Mouse (Mus musculus): Measurements from ENCODE around the gene Ift172. TPM values are rescaled to one million over a fixed set of nuclear protein-coding genes. Genes with fewer than 3 reads are reported as not detected.

Ift172 gene
- polyA plus RNA-seq (2012; rRNA removed; ENCODE audit: low replicate concordance), result 29.7 and 31.8 TPM in 2 replicates

DNA sequence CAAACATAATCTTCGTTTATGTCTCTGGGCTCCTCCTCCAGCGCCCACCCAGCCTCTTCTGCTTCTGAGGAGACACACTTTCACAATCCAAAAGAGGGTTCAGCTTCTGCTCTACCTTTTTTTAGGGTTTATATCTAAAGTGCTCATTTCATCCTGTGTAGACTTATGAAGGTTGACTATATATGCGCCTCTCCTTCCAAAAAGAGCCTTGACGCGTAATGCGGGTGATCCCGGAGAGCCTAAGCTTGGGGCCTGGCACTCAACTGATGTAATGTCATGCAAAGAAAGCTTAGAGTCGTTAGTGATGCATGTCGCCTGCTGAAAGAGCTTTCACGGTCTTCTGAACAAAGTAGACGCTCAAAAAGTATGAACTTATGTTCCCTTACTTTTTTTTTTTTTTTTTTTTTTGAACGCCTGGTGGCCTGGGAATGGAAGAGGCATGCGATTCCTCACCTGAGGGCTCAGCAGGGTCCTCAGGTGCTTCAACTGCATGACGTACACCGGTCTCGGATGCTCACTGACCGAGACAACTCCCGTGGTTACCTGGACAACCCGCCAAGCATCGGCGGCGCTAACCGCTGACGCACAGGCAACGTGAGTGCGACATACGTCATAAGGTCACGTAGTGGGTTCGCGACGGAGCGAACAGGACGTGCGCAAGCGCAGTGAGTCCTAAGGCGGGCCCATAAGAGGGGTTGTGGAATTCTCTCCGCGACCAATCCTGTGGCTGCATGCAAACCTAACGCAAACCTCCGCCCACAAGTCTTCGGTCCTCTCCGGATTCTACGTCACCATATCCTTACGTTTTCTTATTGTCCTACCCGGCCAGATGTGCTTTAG is at the start of gene Ift172:
Gene Ift172, minus strand, starts transcription at position 596 of the 840 bp plus-strand sequence.

DNA sequence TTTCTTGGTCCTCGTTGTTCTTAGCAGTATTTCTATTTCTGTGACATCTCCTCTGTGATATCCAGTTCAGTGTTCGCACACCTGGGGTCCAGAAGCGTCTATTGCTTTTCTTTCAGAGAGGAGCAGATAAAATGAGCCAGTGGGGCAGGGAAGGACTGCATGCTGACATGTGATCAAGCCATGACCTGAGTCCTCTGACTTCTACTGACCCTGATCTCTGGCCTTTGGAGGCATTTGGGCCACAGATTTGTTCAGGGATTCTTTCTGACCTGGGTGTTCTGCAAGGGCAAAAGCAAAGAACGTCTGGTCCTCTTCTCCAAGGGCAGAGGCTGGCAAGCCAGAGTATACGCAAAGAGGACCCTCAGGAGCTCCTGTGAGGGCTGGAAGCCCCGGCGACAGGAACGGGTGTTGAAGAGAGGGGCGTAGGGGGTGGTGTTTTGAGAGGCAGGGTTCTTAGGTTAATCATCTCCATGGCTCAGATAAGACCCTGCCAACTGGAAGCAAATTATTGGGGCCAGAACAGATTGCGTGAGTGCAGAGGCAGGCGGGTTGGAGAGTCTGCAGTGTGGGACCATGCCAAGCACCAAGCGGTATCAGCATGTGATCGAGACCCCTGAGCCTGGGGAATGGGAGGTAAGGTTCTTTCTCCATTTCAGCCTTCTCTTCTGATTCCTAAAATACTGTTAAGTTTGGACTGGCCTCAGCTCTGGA is 6.3 kb upstream of the Ift172 start, which contains the start of gene Gckr:
Gene Gckr, plus strand, starts transcription at position 397 of the 711 bp plus-strand sequence.

DNA sequence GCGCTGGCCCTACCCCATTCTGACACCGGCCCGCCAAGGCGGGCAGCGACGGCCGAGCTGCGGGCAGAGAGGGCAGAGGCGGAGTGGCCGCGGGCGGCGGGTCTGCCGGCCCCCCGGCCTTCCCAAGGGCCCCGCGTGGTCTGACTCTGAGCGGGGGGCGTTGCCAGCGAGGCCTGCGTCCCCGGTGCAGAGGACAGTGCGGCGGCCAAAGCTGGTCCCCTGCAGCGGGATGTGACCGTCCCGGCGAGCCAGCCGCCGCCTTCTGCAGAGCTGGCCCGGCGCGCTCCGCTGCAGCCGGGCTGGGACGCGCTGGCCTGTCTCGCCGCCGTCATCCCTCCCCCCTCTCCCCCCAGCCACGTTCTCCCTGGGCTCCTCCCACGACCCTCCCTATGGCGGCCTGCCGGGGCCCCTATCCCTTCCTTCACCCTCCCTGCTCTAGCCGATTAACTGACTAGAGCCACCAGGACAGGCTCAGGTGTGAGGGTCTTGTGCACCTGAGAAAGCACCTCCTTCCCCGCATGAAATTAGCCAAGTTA is 4.8 kb upstream of the Ift172 start, which contains the start of gene Fndc4:
Gene Fndc4, minus strand, starts transcription at position 475 of the 536 bp plus-strand sequence.

DNA sequence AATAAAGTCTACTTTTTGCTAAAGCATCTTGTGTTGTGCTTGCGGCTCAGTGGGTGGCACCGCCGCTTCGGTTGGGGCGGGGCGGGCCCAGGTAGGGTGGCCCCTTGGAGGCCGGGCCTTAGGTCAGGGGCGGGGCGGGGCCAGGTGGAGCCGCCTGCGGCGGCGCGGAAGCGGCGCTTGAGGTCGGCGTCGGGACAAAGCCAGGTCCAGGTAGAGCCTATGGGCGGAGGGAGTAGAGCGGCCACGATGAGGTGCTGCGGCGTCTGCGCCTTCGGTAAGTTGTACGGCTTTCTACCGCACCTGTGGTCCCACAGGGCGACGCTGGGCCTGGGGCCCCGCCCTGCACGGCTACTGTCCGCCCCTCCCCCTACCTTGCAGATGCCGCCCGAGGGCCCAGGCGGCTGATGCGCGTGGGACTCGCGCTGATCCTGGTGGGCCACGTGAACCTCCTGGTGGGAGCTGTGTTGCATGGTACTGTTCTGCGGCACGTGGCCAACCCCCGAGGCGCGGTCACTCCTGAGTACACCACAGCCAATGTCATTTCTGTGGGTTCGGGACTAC is 39.3 kb downstream of the Ift172 start, which contains the start of gene Krtcap3:
Gene Krtcap3, plus strand, starts transcription at position 151 of the 561 bp plus-strand sequence.

DNA sequence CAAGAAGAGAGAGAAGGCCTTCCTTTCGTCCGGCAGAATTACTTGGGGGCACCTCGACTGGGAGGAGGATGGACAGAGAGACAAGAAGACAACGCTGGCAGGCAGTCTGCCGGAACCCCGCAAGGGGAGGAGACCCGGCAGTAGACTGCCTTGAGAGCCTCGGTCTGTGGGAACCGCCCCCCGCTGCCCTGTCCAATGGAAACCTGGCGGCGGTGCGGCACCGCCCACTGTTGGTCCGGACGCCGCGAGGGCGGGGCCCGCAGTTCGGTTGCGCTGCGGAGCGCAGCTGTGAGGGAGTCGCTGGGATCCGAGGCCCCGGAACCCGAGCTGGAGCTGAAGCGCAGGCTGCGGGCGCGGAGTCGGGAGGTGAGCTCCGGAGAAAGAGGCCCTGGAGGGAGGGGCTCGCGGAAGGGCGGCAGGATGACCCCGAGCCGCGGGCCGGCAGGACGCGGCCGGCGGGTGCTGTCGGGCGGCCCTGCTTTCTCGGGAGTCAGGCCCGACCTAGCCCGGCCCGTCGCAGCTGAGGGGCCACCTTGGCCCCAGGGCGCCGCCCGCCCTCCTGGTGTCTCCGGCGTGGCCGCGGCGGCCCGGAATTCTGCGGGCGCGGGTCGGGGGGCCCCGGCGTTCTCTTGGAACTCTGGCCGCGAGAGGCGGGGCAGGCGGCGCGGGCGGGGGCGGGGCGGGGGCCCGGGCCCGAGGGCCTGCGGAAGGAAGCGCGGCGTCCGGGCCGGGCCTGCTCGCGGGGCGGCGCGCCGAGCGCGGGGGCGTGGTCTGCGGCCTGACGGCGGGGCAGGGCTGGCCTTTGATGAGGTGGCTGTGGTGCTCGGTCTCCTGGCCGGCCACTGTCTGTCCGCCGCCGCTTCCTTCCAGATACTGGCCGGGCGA is 50.0 kb downstream of the Ift172 start, which contains the start of the genes Nrbp1 and Gm9970:
Gene Nrbp1, plus strand, starts transcription at position 228 of the 885 bp plus-strand sequence.
Gene Gm9970, minus strand, starts transcription at position 596 of the 885 bp plus-strand sequence.

DNA sequence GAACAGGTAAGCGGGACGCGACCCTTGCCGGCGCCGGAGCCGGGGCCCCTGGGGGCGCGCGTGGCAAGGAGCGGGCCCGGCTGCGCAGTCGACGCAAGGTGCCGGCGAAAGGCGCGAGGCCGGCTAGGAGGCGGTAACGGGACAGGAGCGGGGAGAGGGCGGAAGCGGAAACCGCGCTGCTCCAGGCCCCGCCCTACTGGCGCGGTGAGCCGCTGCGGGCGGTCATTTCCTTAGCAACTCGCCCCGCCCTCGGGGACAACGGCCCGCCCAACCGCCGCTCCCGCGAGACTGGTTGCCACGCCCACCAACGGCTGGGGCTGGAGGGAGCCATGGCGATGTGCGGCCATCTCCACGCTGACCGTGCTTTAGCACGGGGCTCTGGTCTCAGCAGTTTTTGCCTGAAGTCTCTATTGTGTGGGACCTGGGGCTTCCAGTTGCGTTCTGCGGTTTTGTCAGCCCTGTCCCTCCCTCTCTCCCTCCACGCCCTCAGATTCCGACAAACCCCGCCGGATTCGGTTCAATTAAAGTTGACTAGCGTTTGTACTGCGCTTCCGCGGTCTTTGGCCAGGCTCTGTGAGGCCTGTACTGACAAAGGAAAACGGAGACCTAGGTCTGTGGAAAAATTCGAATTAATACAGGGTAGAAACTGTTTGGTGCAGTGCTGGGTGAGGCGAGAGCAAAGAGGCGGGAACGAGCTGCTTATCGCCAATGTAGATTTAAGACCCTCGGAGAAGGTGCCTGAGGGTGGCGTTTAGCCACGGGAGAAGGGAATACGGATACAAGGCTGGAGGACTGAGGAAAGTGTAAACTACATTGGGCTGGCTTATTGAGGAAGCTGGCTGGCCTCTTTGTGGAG is 70.2 kb downstream of the Ift172 start, which contains the start of gene Ppm1g:
Gene Ppm1g, minus strand, starts transcription at position 240 of the 856 bp plus-strand sequence.

Other genes with a start within 250 kb of the Ift172 start
- 125 and 213 TPM in 2 replicates for gene Atraid, start 242.8 kb downstream of the Ift172 start, polyA plus RNA-seq (2012; rRNA removed; ENCODE audit: low replicate concordance)
- gene Slc5a6, start 242.2 kb downstream of the Ift172 start, polyA plus RNA-seq (2012; rRNA removed; ENCODE audit: low replicate concordance), result 94.2 and 109 TPM in 2 replicates
- 38.9 and 72.1 TPM in 2 replicates for gene Cad, start 236.3 kb downstream of the Ift172 start, polyA plus RNA-seq (2012; rRNA removed; ENCODE audit: low replicate concordance)
- 0.07 TPM in 1 of 2 replicates, not detected in the other for gene Dnajc5g, start 184.8 kb downstream of the Ift172 start, polyA plus RNA-seq (2012; rRNA removed; ENCODE audit: low replicate concordance)
- 0.13 and 0.33 TPM in 2 replicates for gene Slc30a3, start 182.9 kb downstream of the Ift172 start, polyA plus RNA-seq (2012; rRNA removed; ENCODE audit: low replicate concordance)
- gene Trim54, start 174.4 kb downstream of the Ift172 start, polyA plus RNA-seq (2012; rRNA removed; ENCODE audit: low replicate concordance), result 0.12 and 58.4 TPM in 2 replicates
- gene Ucn, start 152.3 kb downstream of the Ift172 start, polyA plus RNA-seq (2012; rRNA removed; ENCODE audit: low replicate concordance), result not detected in 2 replicates
- 108 and 257 TPM in 2 replicates for gene Mpv17, start 136.9 kb downstream of the Ift172 start, polyA plus RNA-seq (2012; rRNA removed; ENCODE audit: low replicate concordance)
- 1.9 and 2.9 TPM in 2 replicates for gene Gm29609, start 111.2 kb downstream of the Ift172 start, polyA plus RNA-seq (2012; rRNA removed; ENCODE audit: low replicate concordance)
- 45.6 and 73.6 TPM in 2 replicates for gene Gtf3c2, start 111.0 kb downstream of the Ift172 start, polyA plus RNA-seq (2012; rRNA removed; ENCODE audit: low replicate concordance)
- 84.7 and 87.0 TPM in 2 replicates for gene Snx17, start 97.9 kb downstream of the Ift172 start, polyA plus RNA-seq (2012; rRNA removed; ENCODE audit: low replicate concordance)
- 40.4 and 67.9 TPM in 2 replicates for gene Eif2b4, start 97.7 kb downstream of the Ift172 start, polyA plus RNA-seq (2012; rRNA removed; ENCODE audit: low replicate concordance)
- gene Zfp513, start 88.8 kb downstream of the Ift172 start, polyA plus RNA-seq (2012; rRNA removed; ENCODE audit: low replicate concordance), result 50.0 and 88.9 TPM in 2 replicates
- 38.9 and 102 TPM in 2 replicates for gene Ppm1g, start 70.4 kb downstream of the Ift172 start, polyA plus RNA-seq (2012; rRNA removed; ENCODE audit: low replicate concordance)
- 202 and 225 TPM in 2 replicates for gene Nrbp1, start 50.3 kb downstream of the Ift172 start, polyA plus RNA-seq (2012; rRNA removed; ENCODE audit: low replicate concordance)
- 0.53 and 1.4 TPM in 2 replicates for gene Gm9970, start 49.9 kb downstream of the Ift172 start, polyA plus RNA-seq (2012; rRNA removed; ENCODE audit: low replicate concordance)
- gene Krtcap3, start 39.4 kb downstream of the Ift172 start, polyA plus RNA-seq (2012; rRNA removed; ENCODE audit: low replicate concordance), result 47.3 and 57.7 TPM in 2 replicates
- gene Fndc4, start 5.0 kb upstream of the Ift172 start, polyA plus RNA-seq (2012; rRNA removed; ENCODE audit: low replicate concordance), result 15.6 and 18.2 TPM in 2 replicates
- gene Gckr, start 6.3 kb upstream of the Ift172 start, polyA plus RNA-seq (2012; rRNA removed; ENCODE audit: low replicate concordance), result 0.36 and 0.84 TPM in 2 replicates
- 6.7 and 12.7 TPM in 2 replicates for gene Zfp512, start 161.3 kb upstream of the Ift172 start, polyA plus RNA-seq (2012; rRNA removed; ENCODE audit: low replicate concordance)
- gene 4930548H24Rik, start 194.6 kb upstream of the Ift172 start, polyA plus RNA-seq (2012; rRNA removed; ENCODE audit: low replicate concordance), result not detected in 2 replicates
- gene Gpn1, start 203.6 kb upstream of the Ift172 start, polyA plus RNA-seq (2012; rRNA removed; ENCODE audit: low replicate concordance), result 15.1 and 15.2 TPM in 2 replicates
- gene Slc4a1ap, start 235.9 kb upstream of the Ift172 start, polyA plus RNA-seq (2012; rRNA removed; ENCODE audit: low replicate concordance), result 13.8 and 15.6 TPM in 2 replicates
- 10.9 and 16.4 TPM in 2 replicates for gene Supt7l, start 236.7 kb upstream of the Ift172 start, polyA plus RNA-seq (2012; rRNA removed; ENCODE audit: low replicate concordance)

All from mammary gland, adult 2 months (tissue).